ENCODE assay signal across 27 mouse cellular contexts in genomic region chr10:112368369-112368768, GRCm38 (mm10).
"Had no signal": no experiment of that assay in that cellular context is flagged by ENCODE, and none has a peak within 500 bp of the region (broad histone marks: within the 10 kb centered on the region; RNA-seq: fewer than 3 reads in every experiment).

No protein-coding gene starts in this region.

- H3K4me3 ChIP-seq: gastrocnemius, adult 2 months; heart, embryonic 10.5 days; heart, embryonic 12.5 days; hindbrain, embryonic 10.5 days; hindbrain, embryonic 12.5 days; intestine, embryonic 15.5 days; layer of hippocampus, adult 2 months; limb, embryonic 10.5 days; limb, embryonic 12.5 days; liver, embryonic 13.5 days; liver, embryonic 15.5 days had no signal

- H3K4me1 ChIP-seq: heart, embryonic 10.5 days; heart, embryonic 12.5 days; hindbrain, embryonic 10.5 days; hindbrain, embryonic 12.5 days; intestine, embryonic 15.5 days; limb, embryonic 10.5 days; limb, embryonic 12.5 days; liver, embryonic 13.5 days; liver, embryonic 15.5 days had no signal

- ATAC-seq: hindbrain, embryonic 16.5 days; inflammation-experienced regulatory T-cells, adult 6 months; intestine, embryonic 15.5 days; intestine, postnatal 0 days had no signal

- H3K27ac ChIP-seq: gastrocnemius, adult 2 months; heart, embryonic 10.5 days; hindbrain, embryonic 10.5 days; hindbrain, embryonic 12.5 days; hindbrain, embryonic 14.5 days; intestine, embryonic 15.5 days; layer of hippocampus, adult 2 months; limb, embryonic 10.5 days; limb, embryonic 12.5 days; liver, embryonic 13.5 days; liver, embryonic 15.5 days had no signal

- H3K27me3 ChIP-seq: heart, embryonic 12.5 days; hindbrain, embryonic 12.5 days; intestine, embryonic 15.5 days; limb, embryonic 12.5 days; liver, embryonic 13.5 days; liver, embryonic 15.5 days had no signal

- DNase-seq: gastrocnemius, adult 2 months; gastrocnemius, postnatal 10 days; gastrocnemius, postnatal 25 days; heart, adult 18-20 months; heart, postnatal 10 days; heart, postnatal 4 days; kidney, adult 18-20 months; kidney, adult 8-10 months; kidney, postnatal 10 days; kidney, postnatal 25 days; kidney, postnatal 4 days; layer of hippocampus, postnatal 36 days; liver; liver, embryonic 13.5 days had no signal
